Mouse (Mus musculus): ENCODE data around the gene Zfp64. TPM values are rescaled to one million over a fixed set of nuclear protein-coding genes. Genes with fewer than 3 reads are reported as not detected.

The Zfp64 gene
- total RNA-seq, 2 experiments from 2014 or later, result 2.9 to 8.5 TPM

DNA sequence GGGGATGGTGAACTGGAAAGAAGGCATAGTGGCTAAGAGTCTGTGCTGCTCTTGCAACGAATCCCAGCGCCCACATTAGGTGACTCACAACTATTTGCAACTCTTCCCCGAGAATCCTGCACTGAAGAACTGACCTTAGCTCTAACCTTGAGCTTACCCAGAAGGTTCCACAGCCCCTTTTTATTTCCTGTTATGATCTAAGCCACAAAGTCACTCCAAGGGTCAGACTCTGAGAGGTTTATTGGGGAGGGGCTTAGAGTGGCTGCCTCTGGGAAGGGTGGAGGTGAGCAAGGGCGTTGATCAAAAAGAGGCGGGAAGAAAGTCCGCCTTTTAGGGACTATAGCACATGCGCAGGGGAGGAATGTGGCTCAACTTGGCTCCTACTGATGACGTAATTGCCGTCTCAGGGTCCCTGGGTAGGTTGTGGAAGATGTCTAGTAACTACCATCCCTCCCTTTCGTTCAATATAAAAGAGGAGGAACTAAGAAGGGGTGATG is 511 bp upstream of the Zfp64 start:
- no peak; the same call in 1 of the 2 replicates for ATAC-seq (replicated peaks; ENCODE audit: low FRiP score, poor library complexity, severe bottlenecking)

GRCm38 (mm10) chr2:168954376-168954775 is 1.0 kb downstream of the Zfp64 start:
- no peak for ATAC-seq (replicated peaks; ENCODE audit: low FRiP score, poor library complexity, severe bottlenecking)

DNA sequence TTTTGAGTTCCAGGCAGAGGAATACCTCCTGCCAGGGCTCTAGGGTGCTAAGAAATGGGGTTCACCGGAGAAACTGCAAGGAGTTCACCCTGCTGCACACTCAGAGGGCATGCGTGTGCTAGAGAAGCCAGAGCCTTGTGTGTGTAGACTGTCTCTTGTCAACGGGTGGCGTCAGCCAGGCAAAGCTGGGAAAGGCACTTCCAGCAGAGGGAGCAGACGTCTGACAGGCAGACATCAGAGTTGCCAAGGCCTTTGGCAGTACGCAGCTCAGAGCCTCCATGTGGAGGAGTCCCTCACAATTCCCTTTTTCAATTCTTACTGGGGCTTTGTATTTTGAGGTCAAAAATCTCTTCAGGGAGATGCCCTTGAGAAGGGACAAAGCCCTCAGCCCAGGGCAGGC is 6.9 kb downstream of the Zfp64 start:
- ATAC-seq (replicated peaks; ENCODE audit: low FRiP score, poor library complexity, severe bottlenecking), result no peak

DNA sequence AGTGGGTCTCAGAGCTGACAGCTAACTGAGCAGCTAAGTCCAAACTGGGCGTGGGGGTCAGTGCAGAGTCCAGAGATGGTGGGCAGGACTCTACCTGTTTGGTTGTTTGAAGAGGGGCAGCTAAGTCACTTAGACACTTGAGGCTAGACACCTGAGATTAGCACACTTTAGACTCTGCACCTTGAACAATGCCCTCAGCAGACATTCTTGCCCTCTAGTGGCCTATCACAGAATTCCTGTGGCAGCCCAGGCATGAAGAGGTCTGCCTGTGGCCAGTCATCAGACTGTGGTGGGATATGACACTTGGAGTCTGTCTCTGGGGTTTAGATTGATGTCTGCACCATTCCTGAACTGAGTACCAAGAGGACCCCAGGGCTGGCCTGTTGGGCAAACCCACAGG is 7.7 kb downstream of the Zfp64 start:
- ATAC-seq (replicated peaks; ENCODE audit: low FRiP score, poor library complexity, severe bottlenecking), result no peak

- no peak for ATAC-seq (replicated peaks; ENCODE audit: low FRiP score, poor library complexity, severe bottlenecking)
These were observed 11.4 kb downstream of the Zfp64 start for GRCm38 (mm10) chr2:168944011-168944410.

DNA sequence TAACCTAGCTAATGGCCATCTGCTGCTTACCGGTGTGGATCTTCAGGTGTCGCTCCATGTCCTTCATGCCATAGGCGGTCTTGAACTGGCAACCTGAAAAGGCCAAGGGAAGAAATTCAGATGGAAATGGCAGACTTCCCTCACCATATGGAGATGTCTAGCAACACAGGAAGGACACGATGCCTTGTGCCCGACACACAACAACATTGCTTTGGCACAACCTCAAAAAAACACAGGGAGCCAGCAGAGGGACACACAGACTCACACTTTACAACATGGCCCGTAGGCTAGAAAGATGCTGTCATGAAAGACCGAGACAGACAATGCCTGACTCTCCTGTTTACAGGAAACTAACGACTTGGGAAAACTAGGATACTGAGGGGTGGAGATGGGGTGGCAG is 15.4 kb downstream of the Zfp64 start:
- ATAC-seq (replicated peaks; ENCODE audit: low FRiP score, poor library complexity, severe bottlenecking), result no peak

DNA sequence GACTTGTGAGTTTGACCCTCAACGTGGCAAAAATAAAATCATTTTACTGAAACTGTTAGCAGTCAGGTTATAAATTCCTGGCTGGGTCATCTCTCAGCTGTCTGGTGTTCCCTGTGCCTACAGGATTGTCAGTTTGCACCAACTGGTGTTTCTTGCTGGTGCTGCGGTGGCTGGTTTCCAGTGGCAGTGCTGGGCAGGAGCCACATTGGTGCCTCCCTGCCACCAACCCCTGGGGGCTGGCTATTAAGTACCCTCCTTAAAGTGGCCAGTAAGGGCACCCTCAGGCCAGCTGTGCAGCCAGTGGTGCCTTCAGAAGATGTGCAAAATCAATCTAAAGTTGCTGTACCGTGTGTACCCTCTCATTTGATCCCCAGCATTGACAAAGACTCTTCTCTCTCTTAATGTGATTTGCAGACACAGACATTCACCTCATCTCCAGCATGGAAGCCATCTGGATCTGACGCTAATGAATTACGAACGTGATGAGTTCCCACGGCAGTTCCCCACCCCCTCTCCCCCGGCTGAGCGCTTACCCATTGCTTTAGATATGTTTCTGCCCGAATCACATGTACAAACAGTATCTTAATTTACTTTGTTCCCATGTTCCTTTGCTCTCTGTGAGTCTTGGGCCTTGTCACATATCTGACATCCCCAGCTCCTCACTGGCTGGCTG is 16.0 kb downstream of the Zfp64 start:
- ATAC-seq (replicated peaks; ENCODE audit: low FRiP score, poor library complexity, severe bottlenecking), result no peak

DNA sequence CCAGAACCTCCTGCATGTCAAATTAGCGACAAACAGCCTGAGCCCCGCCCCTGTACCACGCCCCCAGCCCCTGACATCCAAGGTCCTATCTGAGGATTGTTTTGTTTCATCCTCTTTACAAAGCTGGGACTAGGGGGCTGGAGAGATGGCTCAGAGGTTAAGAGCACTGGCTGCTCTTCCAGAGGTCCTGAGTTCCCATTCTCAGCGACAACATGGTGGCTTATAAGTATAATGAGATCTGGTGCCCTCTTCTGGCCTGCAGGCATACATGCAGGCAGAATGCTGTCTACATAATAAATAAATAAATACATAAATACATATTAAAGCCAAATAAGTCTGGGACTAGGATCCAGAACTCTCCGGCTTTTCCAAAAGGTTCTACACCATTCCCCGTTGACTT is 18.5 kb downstream of the Zfp64 start:
- ATAC-seq (replicated peaks; ENCODE audit: low FRiP score, poor library complexity, severe bottlenecking), result no peak

DNA sequence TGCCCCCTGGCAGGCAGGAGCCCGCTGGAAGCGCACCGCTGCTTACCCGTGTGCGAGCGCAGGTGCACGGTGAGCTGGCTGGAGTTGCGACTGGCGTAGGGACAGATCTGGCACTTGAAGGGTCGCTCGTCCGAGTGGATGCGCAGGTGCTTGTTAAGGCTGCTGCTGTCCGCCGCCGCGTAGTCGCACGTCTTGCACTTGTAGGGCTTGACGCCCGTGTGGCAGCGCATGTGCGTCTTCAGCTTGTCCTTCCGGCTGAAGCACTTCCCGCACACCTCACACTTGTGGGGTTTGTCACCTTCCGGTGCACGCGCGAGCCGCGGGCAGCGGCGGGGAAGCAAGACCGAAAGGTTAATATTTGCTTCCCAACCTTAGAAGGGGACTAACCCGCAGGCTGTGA is 20.2 kb downstream of the Zfp64 start:
- ATAC-seq (replicated peaks; ENCODE audit: low FRiP score, poor library complexity, severe bottlenecking), result no peak

- ATAC-seq (replicated peaks; ENCODE audit: low FRiP score, poor library complexity, severe bottlenecking), result no peak
These were observed 23.7 kb downstream of the Zfp64 start for GRCm38 (mm10) chr2:168931686-168932085.

DNA sequence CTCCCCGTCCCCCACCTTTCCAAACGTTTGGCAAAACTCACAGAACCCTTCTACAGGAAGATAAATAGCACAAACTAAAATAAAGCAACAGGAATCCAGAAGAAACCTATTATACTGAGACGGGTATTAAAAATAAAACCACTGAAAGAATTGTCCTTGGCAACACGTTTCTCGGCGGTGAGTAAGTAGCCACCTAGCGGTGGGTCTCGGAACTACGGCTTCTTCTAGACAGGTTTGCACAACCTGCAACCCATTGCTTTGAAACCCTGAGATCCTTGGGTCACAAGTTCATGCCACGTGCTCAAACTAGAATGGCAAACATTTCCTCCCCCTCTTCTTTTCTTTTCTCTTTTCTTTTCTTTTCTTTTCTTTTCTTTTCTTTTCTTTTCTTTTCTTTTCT is 25.7 kb downstream of the Zfp64 start:
- no peak for ATAC-seq (replicated peaks; ENCODE audit: low FRiP score, poor library complexity, severe bottlenecking)

DNA sequence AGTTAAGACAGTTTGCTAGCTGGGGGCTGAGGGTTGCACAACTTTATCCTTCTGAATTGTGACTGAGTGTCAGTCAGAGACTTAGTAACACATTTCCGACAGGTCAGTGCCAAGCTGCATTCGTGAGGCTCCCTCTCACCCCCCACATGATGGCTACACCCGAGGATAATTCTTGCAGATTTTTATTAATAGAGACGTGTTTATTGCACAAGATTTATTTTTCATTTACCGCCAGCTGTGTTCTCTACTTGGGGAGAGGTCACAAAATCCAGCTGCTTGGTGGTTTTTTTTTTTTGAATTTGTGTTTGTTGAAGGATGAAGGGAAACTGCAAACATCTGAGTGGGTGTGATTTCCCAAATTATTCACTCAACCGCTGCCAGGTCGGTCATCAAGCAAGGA is 28.0 kb downstream of the Zfp64 start:
- no peak for ATAC-seq (replicated peaks; ENCODE audit: low FRiP score, poor library complexity, severe bottlenecking)

DNA sequence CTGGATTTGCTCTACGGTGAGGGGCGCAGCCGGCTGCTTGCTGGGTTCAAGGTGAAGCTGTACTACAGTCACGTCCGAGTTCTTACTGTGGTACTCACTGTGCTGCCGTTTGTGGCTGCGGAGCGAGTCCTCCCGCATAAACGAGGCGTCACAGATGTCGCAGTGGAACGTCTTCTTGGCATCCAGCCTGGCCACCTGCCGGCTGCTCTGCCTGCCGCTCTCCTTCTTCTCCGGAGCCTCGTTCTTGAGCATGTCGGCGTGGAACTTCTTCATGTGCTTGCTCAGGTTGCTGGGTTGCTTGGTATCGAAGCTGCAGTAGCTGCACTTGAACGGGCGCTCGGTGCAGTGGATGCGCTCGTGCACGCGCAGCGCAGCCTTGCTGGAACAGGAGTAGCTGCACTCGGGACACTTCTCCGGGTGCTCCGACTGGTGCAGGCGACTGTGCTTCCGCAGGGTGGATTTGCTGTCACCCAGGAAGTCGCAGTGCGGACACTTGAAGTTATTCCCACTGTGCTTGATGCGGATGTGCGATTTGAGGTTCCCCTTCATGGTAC is 29.1 kb downstream of the Zfp64 start:
- ATAC-seq (replicated peaks; ENCODE audit: low FRiP score, poor library complexity, severe bottlenecking), result no peak

GRCm38 (mm10) chr2:168923706-168924105 is 31.7 kb downstream of the Zfp64 start:
- no peak for ATAC-seq (replicated peaks; ENCODE audit: low FRiP score, poor library complexity, severe bottlenecking)

DNA sequence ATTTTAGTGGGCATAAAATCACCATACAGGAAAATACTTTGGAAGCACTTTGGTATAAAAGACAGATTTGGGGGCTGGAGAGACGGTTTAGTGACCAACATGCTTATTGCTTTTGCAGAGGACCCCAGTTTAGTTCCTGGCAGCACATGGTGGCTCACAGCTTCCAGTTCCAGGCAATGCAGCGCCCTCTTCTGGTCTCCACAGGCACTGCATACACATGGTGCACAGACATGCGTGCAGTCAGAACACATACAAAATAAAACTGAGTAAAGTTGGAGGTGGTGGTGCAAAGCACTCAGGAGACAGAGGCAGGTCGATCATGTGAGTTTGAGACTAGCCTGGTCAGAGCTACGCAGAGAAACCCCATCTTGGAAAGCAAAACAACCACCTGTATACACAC is 32.9 kb downstream of the Zfp64 start:
- ATAC-seq (replicated peaks; ENCODE audit: low FRiP score, poor library complexity, severe bottlenecking), result no peak

- no peak for ATAC-seq (replicated peaks; ENCODE audit: low FRiP score, poor library complexity, severe bottlenecking)
These were observed 35.4 kb downstream of the Zfp64 start for GRCm38 (mm10) chr2:168920007-168920406.

DNA sequence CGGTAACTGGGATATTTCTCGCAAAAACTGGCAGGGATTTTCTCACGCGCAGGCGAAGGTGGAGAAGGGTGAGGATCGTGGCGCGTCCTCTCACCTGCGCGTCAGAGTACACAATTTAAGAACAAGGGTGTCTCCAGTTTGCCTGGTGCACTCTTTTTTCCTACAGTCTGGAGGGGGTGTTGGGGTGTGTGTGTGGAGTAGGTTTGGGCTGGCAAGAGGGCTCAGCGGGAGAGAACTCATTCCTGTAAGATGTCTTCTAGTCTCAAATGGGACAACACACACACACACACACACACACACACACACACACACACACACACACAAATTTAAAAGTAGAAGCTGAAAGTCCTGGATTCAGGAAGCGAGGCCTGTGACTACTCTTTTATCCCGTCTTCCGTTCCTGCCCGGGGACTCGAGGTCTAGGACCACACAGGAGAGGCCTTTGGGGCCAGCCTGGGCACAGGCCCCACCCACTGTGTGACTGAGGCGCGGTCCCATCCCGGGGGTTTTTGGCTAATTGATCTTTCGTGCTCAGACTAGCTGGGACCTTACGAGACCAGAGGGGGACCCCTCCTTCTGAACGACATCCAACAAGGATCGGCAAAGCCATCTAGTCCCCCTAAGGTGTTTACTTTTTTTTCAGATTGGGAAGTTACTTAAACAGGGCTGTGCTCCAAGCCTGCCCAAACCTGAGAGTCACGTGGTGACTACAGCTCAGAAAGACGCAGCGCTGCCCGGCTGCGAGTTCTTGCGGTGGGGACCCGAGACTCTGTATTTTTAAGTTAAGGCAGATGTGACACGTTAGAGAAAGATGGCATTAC is 42.3 kb downstream of the Zfp64 start:
- no peak for ATAC-seq (replicated peaks; ENCODE audit: low FRiP score, poor library complexity, severe bottlenecking)

GRCm38 (mm10) chr2:168912051-168912891 is 43.1 kb downstream of the Zfp64 start:
- no peak for ATAC-seq (replicated peaks; ENCODE audit: low FRiP score, poor library complexity, severe bottlenecking)

DNA sequence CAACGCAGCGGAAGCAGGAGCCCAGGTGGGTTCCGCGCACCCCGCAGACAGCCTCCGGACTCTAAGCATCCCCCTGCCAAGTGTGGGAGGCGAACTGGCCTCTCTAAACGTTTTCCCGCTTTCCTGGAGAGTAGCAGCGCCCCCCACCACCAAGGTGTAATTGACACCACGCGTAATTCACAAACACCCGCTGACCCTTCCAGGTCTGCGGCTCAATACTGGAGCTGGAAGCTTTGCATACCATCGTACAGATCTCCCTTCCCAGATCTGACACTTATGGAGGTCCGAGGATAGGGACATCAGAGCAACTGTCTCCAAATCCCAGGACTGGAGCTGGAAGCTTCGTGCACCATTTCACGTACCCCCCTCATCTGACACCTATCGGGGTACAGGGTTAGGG is 43.9 kb downstream of the Zfp64 start:
- no peak for ATAC-seq (replicated peaks; ENCODE audit: low FRiP score, poor library complexity, severe bottlenecking)

DNA sequence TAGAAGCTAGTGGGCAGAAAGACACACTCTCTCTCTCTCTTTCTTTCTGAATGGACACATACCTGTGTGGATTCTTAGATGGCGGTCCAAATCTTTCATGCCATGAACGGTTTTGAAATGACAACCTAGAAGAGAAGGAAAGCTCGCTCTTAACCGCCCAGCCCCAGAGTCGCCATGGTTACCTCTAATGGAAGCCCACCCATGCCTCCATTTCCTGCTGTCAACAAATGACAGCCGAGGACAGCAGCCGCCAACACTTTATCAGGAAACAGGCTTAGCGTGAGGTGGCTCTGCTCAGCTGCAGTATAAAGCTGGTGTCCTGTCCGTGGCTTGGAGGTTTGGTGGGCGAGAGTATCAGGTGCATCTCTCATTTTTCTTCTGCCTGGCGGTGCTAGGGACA is 49.4 kb downstream of the Zfp64 start:
- ATAC-seq (replicated peaks; ENCODE audit: low FRiP score, poor library complexity, severe bottlenecking), result no peak

Data from erythroid progenitor cell, adult 5-6 weeks (primary cell).